ENCODE assay signal across 12 mouse cellular contexts in the genomic region with DNA sequence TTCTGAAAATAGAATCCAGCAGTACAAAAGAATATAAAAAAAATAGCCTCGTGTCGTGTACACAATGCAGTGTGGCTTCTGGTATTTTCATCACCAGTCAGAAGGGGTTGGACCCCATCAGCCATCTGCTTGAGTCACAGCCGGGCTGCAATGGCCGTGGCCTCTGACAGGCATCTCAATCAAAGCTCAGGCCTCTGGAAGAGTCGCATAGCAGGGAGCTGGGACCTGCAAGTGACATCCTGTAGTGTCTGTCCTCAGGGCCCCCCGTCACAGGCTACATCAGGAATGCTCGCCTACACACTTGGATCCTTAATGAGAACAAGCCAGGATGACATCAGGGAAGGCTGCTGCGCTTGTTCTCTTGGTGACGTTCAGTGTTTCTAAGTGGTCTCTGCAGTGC.
A peak's percentile ranks its signal among the peaks of the same experiment; 100 is the strongest.
DNase-seq lines count a peak whose midpoint lies in the region; ATAC-seq lines count a peak whose summit lies in the region.
"Had no signal": no experiment of that assay in that cellular context is flagged by ENCODE, and none has a peak within 500 bp of the region (broad histone marks: within the 10 kb centered on the region; RNA-seq: fewer than 3 reads in every experiment).

No protein-coding gene starts in this region.

- no peaks in the 10 kb centered on the region for H3K27me3 ChIP-seq in heart, embryonic 14.5 days (ENCODE audit: control insufficient read depth, insufficient read depth, low read length)
- H3K27me3 ChIP-seq: CH12.LX; lung, embryonic 15.5 days had no signal

- no peaks in the 10 kb centered on the region for H3K9me3 ChIP-seq in heart, embryonic 14.5 days (ENCODE audit: control insufficient read depth, low read length)
- H3K9me3 ChIP-seq: limb, embryonic 10.5 days; lung, embryonic 15.5 days had no signal

- peaks cover 0 to 2% of the 10 kb centered on the region in 2 experiments; a peak in 2 of 4 replicates for H3K4me1 ChIP-seq in heart, embryonic 14.5 days (ENCODE audit: control insufficient read depth in 2 of 2, insufficient read depth in 2 of 2, low read length in 2 of 2)
- H3K4me1 ChIP-seq: limb, embryonic 10.5 days; lung, embryonic 15.5 days had no signal

- no peak overlapping the region for H3K27ac ChIP-seq in heart, embryonic 14.5 days (replicated peaks in 1 of 2; ENCODE audit: control insufficient read depth in 1 of 2, insufficient read depth in 1 of 2, low read depth in 2 of 2, low read length in 2 of 2)
- H3K27ac ChIP-seq: limb, embryonic 10.5 days; lung, embryonic 15.5 days had no signal

- DNase-seq in heart, postnatal 10 days: no peak
- DNase-seq in Muller cell, postnatal 12 days (ENCODE audit: inconsistent ontology term): peak; percentile 53
- peak; percentile 11 to 23 for DNase-seq in frontal cortex, postnatal 36 days (ENCODE audit: low spot score in 2 of 2)
- DNase-seq in left cerebral cortex, postnatal 25 days (ENCODE audit: low spot score in 2 of 2): peak; percentile 24 to 53
- no peak for DNase-seq in cerebellum, adult 9-10 months
- no peak for DNase-seq in kidney, adult 8-10 months
- no peak for DNase-seq in thymus, postnatal 0 days (ENCODE audit: low spot score)
- DNase-seq: kidney, adult 18-20 months had no signal

- H3K9ac ChIP-seq in heart, embryonic 14.5 days (ENCODE audit: low read length): no peak overlapping the region
- H3K9ac ChIP-seq: lung, embryonic 15.5 days had no signal

- WGBS in heart, embryonic 14.5 days: 22% methylated on average over 9 of the region's 9 CpGs

- 0 out of 2 replicates have a peak, but pooled peaks have one; percentile 39 for ATAC-seq in heart, embryonic 14.5 days (ENCODE audit: insufficient number of reproducible peaks, insufficient read depth, low FRiP score, low read depth)

- H3K4me3 ChIP-seq in heart, embryonic 14.5 days (ENCODE audit: control insufficient read depth in 1 of 2, insufficient read depth in 1 of 2, low read depth in 1 of 2, low read length in 2 of 2): no peak overlapping the region
- H3K4me3 ChIP-seq: limb, embryonic 10.5 days; lung, embryonic 15.5 days had no signal

- H3K36me3 ChIP-seq in heart, embryonic 14.5 days (ENCODE audit: control insufficient read depth, insufficient read depth, low read length): no peaks in the 10 kb centered on the region
- H3K36me3 ChIP-seq: limb, embryonic 10.5 days; lung, embryonic 15.5 days had no signal

- intact Hi-C loops in heart, postnatal 10 days (cut with DNase I): no loop called here
- intact Hi-C loops in left cerebral cortex, postnatal 25 days (cut with DNase I): no loop called here

- no peak overlapping the region for H3K4me2 ChIP-seq in heart, embryonic 14.5 days (ENCODE audit: low read length)
- H3K4me2 ChIP-seq: lung, embryonic 15.5 days had no signal

Comparison
In these comparisons a context has a peak if more than half of its experiments do, and no peak if none do; other contexts are left out.
1. DNase-seq: peak in Muller cell, postnatal 12 days (single experiment), frontal cortex, postnatal 36 days (2 of 2) and left cerebral cortex, postnatal 25 days (2 of 2); none in heart, postnatal 10 days (0 of 2), cerebellum, adult 9-10 months (single experiment), kidney, adult 8-10 months (0 of 2) and thymus, postnatal 0 days (single experiment).